Mouse (Mus musculus) CH12.LX (cell line): ENCODE results near the gene Hcrt. TPM values are rescaled to one million over a fixed set of nuclear protein-coding genes. Genes with fewer than 3 reads are reported as not detected.

Experiments used
- DNase-seq: peaks from one replicate; pipeline ENCODE4 v3.0.0-alpha.2; 2013; ENCODE audit errors: extremely low read depth
- H3K27ac ChIP-seq: 2 replicates; pipeline ENCODE4 v1.5.1; 2012; ENCODE audit warnings: low read depth, mild to moderate bottlenecking, control low read depth, moderate library complexity; ENCODE audit not compliant: insufficient read depth
- H3K27me3 ChIP-seq: replicated peaks from 2 replicates; pipeline ENCODE3; 2012; ENCODE audit warnings: inconsistent platforms
- H3K36me3 ChIP-seq, 2 experiments: replicated peaks in 1 of 2; 2 replicates each; pipeline versions ENCODE3 to v1.6.1; 2012; ENCODE audit warnings: inconsistent platforms in 1 of 2, low read length in 1 of 2, mild to moderate bottlenecking in 1 of 2, mixed read lengths in 1 of 2, moderate library complexity in 1 of 2; ENCODE audit not compliant: control insufficient read depth in 1 of 2, insufficient read depth in 1 of 2
- H3K4me1 ChIP-seq, 2 experiments: 2 replicates each; pipeline ENCODE4 v1.6.1; 2012; ENCODE audit warnings: inconsistent platforms in 1 of 2, moderate library complexity in 1 of 2; ENCODE audit not compliant: insufficient read depth in 2 of 2, control insufficient read depth in 1 of 2
- H3K4me2 ChIP-seq: 2 replicates; pipeline ENCODE4 v1.6.1; 2012; ENCODE audit warnings: low read depth, mild to moderate bottlenecking, control low read depth; ENCODE audit not compliant: poor library complexity, insufficient read depth, severe bottlenecking
- H3K4me3 ChIP-seq, 3 experiments: fragments of 150-350 bp in 1 of 3; sonication (generic) in 1 of 3; replicated peaks in 1 of 3; 2 replicates each; pipeline versions ENCODE3 to v1.5.1; 2011 to 2012; ENCODE audit warnings: low read depth in 2 of 3, low read length in 2 of 3, mild to moderate bottlenecking in 2 of 3, moderate library complexity in 2 of 3, control low read depth in 1 of 3, improper control_type of control experiment in 1 of 3, inconsistent platforms in 1 of 3, mixed read lengths in 1 of 3; ENCODE audit not compliant: poor library complexity in 1 of 3
- H3K79me2 ChIP-seq: replicated peaks from 2 replicates; pipeline ENCODE4 v1.6.1; 2012; ENCODE audit warnings: mild to moderate bottlenecking, moderate library complexity; ENCODE audit not compliant: control insufficient read depth, poor library complexity, insufficient read depth, severe bottlenecking; ENCODE audit errors: extremely low read depth
- H3K9ac ChIP-seq: 2 replicates; pipeline ENCODE4 v1.6.1; 2012; ENCODE audit warnings: low read depth, mild to moderate bottlenecking, control low read depth, moderate library complexity; ENCODE audit not compliant: insufficient read depth
- H3K9me3 ChIP-seq: replicated peaks from 2 replicates; pipeline ENCODE3; 2012; ENCODE audit warnings: low read length, inconsistent platforms, mixed read lengths
- CHD1 ChIP-seq: IDR thresholded peaks from 2 replicates; pipeline ENCODE4 v1.6.1; 2012; ENCODE audit warnings: low read depth, low read length, improper control_type of control experiment, inconsistent platforms
- CTCF ChIP-seq, 2 experiments: IDR thresholded peaks in 1 of 2; conservative IDR thresholded peaks in 1 of 2; 2 replicates each; pipeline ENCODE4 v1.5.1; 2011 to 2012; ENCODE audit warnings: low read depth in 2 of 2, low read length in 2 of 2, improper control_type of control experiment in 1 of 2, inconsistent platforms in 1 of 2, mild to moderate bottlenecking in 1 of 2, moderate library complexity in 1 of 2
- E2F4 ChIP-seq: IDR thresholded peaks from 2 replicates; pipeline ENCODE4 v1.6.1; 2011; ENCODE audit warnings: low read depth, low read length, improper control_type of control experiment; ENCODE audit not compliant: insufficient replicate concordance
- ETS1 ChIP-seq: conservative IDR thresholded peaks from 2 replicates; pipeline ENCODE4 v1.6.1; 2012; ENCODE audit warnings: low read depth, mild to moderate bottlenecking, inconsistent platforms, low read length, improper control_type of control experiment, moderate library complexity
- GABPA ChIP-seq: IDR thresholded peaks from 2 replicates; pipeline ENCODE4 v1.6.1; 2012; ENCODE audit warnings: low read depth, low read length, improper control_type of control experiment, inconsistent platforms; ENCODE audit not compliant: insufficient replicate concordance
- JUN ChIP-seq: IDR thresholded peaks from 2 replicates; pipeline ENCODE4 v1.6.1; 2011; ENCODE audit warnings: low read depth, mild to moderate bottlenecking, low read length, improper control_type of control experiment, moderate library complexity; ENCODE audit not compliant: insufficient read depth
- KAT2A ChIP-seq: IDR thresholded peaks from 2 replicates; pipeline ENCODE4 v1.6.1; 2012; ENCODE audit warnings: low read length, improper control_type of control experiment, inconsistent platforms; ENCODE audit not compliant: insufficient replicate concordance
- MAFK ChIP-seq: IDR thresholded peaks from 2 replicates; pipeline ENCODE4 v1.6.1; 2011; ENCODE audit warnings: low read length, improper control_type of control experiment; ENCODE audit not compliant: insufficient replicate concordance
- MAX ChIP-seq: IDR thresholded peaks from 2 replicates; pipeline ENCODE4 v1.6.1; 2011; ENCODE audit warnings: low read length, improper control_type of control experiment
- MEF2A ChIP-seq: IDR thresholded peaks from 2 replicates; pipeline ENCODE4 v1.6.1; 2014; ENCODE audit warnings: low read depth, mild to moderate bottlenecking, inconsistent platforms, low read length, improper control_type of control experiment, borderline replicate concordance
- MXI1 ChIP-seq: IDR thresholded peaks from 2 replicates; pipeline ENCODE4 v1.6.1; 2011; ENCODE audit warnings: mild to moderate bottlenecking, low read depth, low read length, improper control_type of control experiment
- MYC ChIP-seq: IDR thresholded peaks from 2 replicates; pipeline ENCODE4 v1.6.1; 2011; ENCODE audit warnings: low read depth, mild to moderate bottlenecking, improper control_type of control experiment, low read length
- POLR2A ChIP-seq: IDR thresholded peaks from 2 replicates; pipeline ENCODE4 v1.6.1; 2011; ENCODE audit warnings: low read depth, mild to moderate bottlenecking, improper control_type of control experiment, low read length
- POLR2AphosphoS2 ChIP-seq: IDR thresholded peaks from 2 replicates; pipeline ENCODE4 v1.6.1; 2011; ENCODE audit warnings: low read depth, low read length, improper control_type of control experiment
- SIN3A ChIP-seq: IDR thresholded peaks from 2 replicates; pipeline ENCODE4 v1.6.1; 2012; ENCODE audit warnings: low read length, improper control_type of control experiment, inconsistent platforms
- TCF12 ChIP-seq: IDR thresholded peaks from 2 replicates; pipeline ENCODE4 v1.6.1; 2014; ENCODE audit warnings: low read depth, mild to moderate bottlenecking, inconsistent platforms, low read length, improper control_type of control experiment
- USF1 ChIP-seq: IDR thresholded peaks from 2 replicates; pipeline ENCODE4 v1.6.1; 2014; ENCODE audit warnings: low read depth, mild to moderate bottlenecking, inconsistent platforms, low read length, improper control_type of control experiment
- USF2 ChIP-seq: conservative IDR thresholded peaks from 2 replicates; pipeline ENCODE4 v1.6.1; 2011; ENCODE audit warnings: low read depth, low read length, improper control_type of control experiment
- ZC3H11A ChIP-seq: IDR thresholded peaks from 2 replicates; pipeline ENCODE4 v1.6.1; 2012; ENCODE audit warnings: low read depth, mild to moderate bottlenecking, inconsistent platforms, low read length, improper control_type of control experiment
- ZNF384 ChIP-seq: IDR thresholded peaks from 2 replicates; pipeline ENCODE4 v1.6.1; 2012; ENCODE audit warnings: low read depth, low read length, improper control_type of control experiment, inconsistent platforms
- dilution Hi-C: fragments of 300-500 bp; cut with MboI; formaldehyde crosslinking; loops from 2 replicates; pipeline ENCODE4 v1.14.3; 2020; ENCODE audit warnings: low sequenced_read_pairs; ENCODE audit not compliant: extremely low pct_unique_long_range_greater_than_20kb, extremely low pct_ligation_motif_present
- in situ Hi-C: fragments of 300-500 bp; cut with MboI; formaldehyde crosslinking; loops from 3 replicates; pipeline ENCODE4 v1.14.3; 2019; ENCODE audit warnings: low sequenced_read_pairs, low pct_ligation_motif_present, low pct_unique_long_range_greater_than_20kb, mixed read lengths
- polyA plus RNA-seq: library from polyadenylated mRNA; unstranded; fragments of >175 nt; gene quantifications from 2 replicates; pipeline ENCODE4 v1.2.1, GENCODE M21; 2012; ENCODE audit warnings: low read depth; ENCODE audit not compliant: insufficient read length
- total RNA-seq, 2 experiments: library from RNA; depleted of rRNA; stranded (reverse); fragments of 300-350 nt in 1 of 2; fragments of >200 nt in 1 of 2; gene quantifications; 2 replicates each; pipeline ENCODE4 v1.2.3; 2012 to 2014

Gene Hcrt
- total and polyA plus RNA-seq, 3 experiments = not detected

DNA sequence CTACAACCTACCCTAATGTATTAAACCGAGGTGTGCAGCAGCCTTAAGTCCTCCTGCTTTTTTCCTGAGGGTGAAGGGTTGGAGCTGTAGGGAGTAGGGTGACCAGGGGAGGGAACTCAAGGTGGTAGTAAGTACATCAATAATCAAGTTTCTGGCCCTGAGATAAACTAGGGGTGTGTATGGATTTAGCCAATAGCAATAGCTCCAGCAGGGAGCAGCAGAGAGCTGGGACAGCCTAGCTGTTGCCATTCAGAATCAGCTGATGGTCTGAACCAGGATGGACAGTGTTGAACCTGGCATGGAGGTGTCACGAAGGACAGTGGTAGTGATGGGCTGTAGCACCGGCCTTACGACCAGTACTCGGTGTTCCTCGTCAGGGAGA lies 48.2 kb downstream of the Hcrt start (continued):
- no peak for TF ChIP-seq USF2
- no peak for TF ChIP-seq E2F4
- TF ChIP-seq CTCF (conservative IDR thresholded peaks at IDR 0.05 in 1 of 2, IDR thresholded peaks at IDR 0.05 in 1 of 2; ENCODE audit: low read depth in 2 of 2, low read length in 2 of 2) = peak; percentile 77 to 92
- TF ChIP-seq, all 38 proteins: peak for 7

DNA sequence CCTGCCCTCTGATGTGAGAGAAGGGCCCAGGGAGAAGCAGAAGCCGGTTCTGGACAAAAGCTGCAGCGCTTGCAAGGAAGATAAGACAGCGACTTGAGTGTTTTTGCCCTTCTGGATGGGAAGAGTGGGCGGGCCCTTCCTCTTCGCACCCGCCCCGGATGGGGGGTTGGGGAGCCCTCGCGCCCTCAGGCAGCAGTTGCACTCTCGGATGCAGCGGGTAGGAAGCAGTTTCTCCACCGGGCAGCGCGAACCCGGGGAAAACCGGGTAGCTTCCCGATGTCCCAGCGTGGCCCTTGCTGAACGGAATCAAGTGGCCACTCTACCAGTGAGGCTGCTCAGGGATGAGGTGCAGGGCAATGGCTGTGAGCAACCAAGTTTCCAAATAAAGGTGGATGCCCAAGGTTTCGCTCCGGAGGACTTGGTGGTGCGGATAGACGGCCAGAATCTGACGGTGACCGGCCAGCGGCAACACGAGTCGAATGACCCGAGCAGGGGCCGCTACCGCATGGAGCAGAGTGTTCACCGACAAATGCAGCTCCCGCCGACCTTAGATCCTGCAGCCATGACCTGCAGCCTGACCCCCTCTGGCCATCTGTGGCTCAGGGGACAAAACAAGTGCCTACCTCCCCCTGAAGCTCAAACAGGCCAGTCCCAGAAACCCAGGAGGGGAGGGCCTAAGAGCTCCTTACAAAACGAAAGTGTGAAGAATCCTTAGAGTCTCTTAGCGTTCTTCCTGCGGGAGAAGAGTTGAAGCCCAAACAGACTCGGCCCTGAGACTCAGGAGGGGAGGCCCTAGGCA lies 48.8 kb downstream of the Hcrt start, which contains the start of gene Hspb9:
Hspb9 (plus strand) TSS at position 116 of the 799 bp plus-strand sequence.
- dilution Hi-C loops (no loop called here), in situ Hi-C loops (no loop called here)
- Histone ChIP-seq H3K9ac (peak within 1 kb of the TSS; percentile 97; the same call in 1 of the 2 replicates), H3K4me1 (peaks cover 9 to 20% of the 10 kb centered on the region in 2 experiments), H3K36me3 (peaks cover 60 to 82% of the 10 kb centered on the region in 2 experiments), H3K27ac (no peak within 1 kb of the TSS), H3K27me3 (no peaks in the 10 kb centered on the region), H3K9me3 (no peaks in the 10 kb centered on the region), H3K4me2 (no peak within 1 kb of the TSS), H3K79me2 (peaks cover 4% of the 10 kb centered on the region; the same call in 1 of the 2 replicates), H3K4me3 (no peak within 1 kb of the TSS)
- DNase-seq = no peak
- no peak for TF ChIP-seq ZC3H11A

DNA sequence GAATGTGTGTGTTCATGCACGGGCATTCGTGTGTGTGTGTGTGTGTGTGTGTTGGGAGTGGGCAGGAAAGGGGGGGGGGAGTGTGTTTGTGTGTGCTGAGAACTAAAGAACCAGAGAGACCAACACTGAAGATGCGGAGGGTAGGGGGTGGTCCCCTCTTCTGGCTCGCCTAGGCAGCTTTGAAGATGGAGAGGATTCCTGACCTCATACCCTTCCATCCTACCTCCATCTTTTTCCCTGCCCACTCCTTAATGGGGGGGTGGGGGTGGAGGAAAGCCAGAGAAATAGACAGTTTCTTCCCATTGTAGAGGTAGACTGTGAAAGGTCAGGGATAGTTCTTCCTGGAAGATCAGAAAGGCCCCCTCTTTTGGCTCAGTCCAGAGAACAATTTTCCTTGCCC lies 49.6 kb downstream of the Hcrt start:
- H3K27me3 ChIP-seq = no peaks in the 10 kb centered on the region
- H3K4me3 ChIP-seq = no peak overlapping the region
- no peak for DNase-seq
- H3K79me2 ChIP-seq = peaks cover 4% of the 10 kb centered on the region; the same call in 1 of the 2 replicates
- dilution Hi-C loops = no loop called here
- TF ChIP-seq CHD1 (no peak), POLR2AphosphoS2 (0 out of 2 replicates have a peak, but pooled peaks have one; percentile 1)
- H3K36me3 ChIP-seq = peaks cover 61 to 82% of the 10 kb centered on the region in 2 experiments
- in situ Hi-C loops = no loop called here
- peaks cover 9 to 28% of the 10 kb centered on the region in 2 experiments for H3K4me1 ChIP-seq
- H3K9me3 ChIP-seq = no peaks in the 10 kb centered on the region
- H3K4me2 ChIP-seq = no peak overlapping the region
- H3K27ac ChIP-seq = no peak overlapping the region
- H3K9ac ChIP-seq = no peak overlapping the region

DNA sequence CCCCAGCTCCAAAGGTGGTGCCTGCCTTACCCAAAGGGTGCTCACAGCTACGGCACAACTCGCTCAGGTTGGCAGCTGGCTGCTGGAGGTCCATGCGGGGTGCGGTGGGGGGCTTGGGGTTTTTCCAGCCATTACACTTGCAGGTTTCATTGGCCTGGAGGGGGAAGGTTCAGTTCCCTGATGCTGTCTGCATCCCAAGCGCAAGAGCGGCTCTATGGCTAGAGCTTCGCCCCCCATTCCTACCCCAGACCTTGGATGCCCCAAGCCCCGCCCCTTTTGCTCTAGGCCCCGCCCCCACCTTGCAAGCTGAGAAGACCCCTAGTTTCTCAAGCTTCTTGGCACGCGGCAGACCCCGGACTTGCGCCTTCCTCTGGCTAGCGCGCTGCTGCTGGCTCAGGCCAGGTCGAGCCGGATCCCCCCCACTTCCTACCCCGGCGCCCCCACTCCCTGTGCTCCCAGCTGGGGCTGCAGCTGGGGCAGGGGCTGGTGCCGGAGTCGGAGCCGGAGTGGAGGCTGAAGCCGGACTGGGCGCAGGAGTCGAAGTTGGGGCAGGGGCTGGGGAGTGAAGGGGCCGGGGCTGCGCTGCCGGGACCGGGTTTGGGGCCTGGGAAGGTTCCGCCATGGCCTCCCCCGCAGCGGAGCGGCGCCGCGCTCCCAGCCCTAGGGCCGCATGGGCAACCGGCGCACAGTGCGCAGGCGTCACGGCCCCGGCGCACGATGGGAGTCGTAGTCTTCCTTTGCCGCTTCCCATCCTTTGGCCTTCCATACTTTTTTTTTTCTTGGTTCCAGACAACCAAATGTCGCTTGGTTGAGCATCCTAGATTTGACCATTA lies 50.7 kb downstream of the Hcrt start, which contains the start of gene Kat2a:
Kat2a (minus strand) TSS at position 683 of the 833 bp plus-strand sequence.
- Histone ChIP-seq H3K79me2 (peaks cover 4% of the 10 kb centered on the region; the same call in 1 of the 2 replicates), H3K4me2 (peak within 1 kb of the TSS; percentile 75), H3K27ac (peak within 1 kb of the TSS; percentile 24; the same call in 1 of the 2 replicates), H3K27me3 (no peaks in the 10 kb centered on the region), H3K4me1 (peaks cover 9 to 40% of the 10 kb centered on the region in 2 experiments), H3K9me3 (no peaks in the 10 kb centered on the region), H3K9ac (peak within 1 kb of the TSS; percentile 97), H3K4me3 (peak within 1 kb of the TSS; percentile 72 to 99 (median 73)), H3K36me3 (peaks cover 57 to 82% of the 10 kb centered on the region in 2 experiments)
- dilution Hi-C loops = no loop called here
- in situ Hi-C loops = no loop called here
- peak; percentile 82 for DNase-seq
- peak; percentile 83 for TF ChIP-seq TCF12
- TF ChIP-seq MAFK = no peak
- peak; percentile 30; the same call in 1 of the 2 replicates for TF ChIP-seq SIN3A
- peak; percentile 97 for TF ChIP-seq POLR2A
- TF ChIP-seq ETS1 = no peak
- TF ChIP-seq MXI1 = peak; percentile 96
- TF ChIP-seq KAT2A = peak; percentile 94; the same call in 1 of the 2 replicates
- peak; percentile 98 for TF ChIP-seq MYC
- TF ChIP-seq MAX = peak; percentile 96
- 0 out of 2 replicates have a peak, but pooled peaks have one; percentile 27 for TF ChIP-seq MEF2A
- TF ChIP-seq JUN = no peak
- TF ChIP-seq GABPA = peak; percentile 77; the same call in 1 of the 2 replicates
- TF ChIP-seq USF1 = no peak; the same call in 1 of the 2 replicates
- peak; percentile 90 for TF ChIP-seq ZNF384
